Mouse (Mus musculus) hindbrain, embryonic 15.5 days (tissue): ENCODE measurements around the gene Lemd2. TPM values are rescaled to one million over a fixed set of nuclear protein-coding genes. Genes with fewer than 3 reads are reported as not detected.
"Not testable (repeated sequence)": the region's sequence is repeated elsewhere in the genome, so short reads cannot be mapped to it uniquely, and the experiment has no call there.

Experiments used
- ATAC-seq: fragments of 200-750 bp; cut with Nextera tagmentation; 2 replicates; pipeline ENCODE4 v1.8.0; 2017; ENCODE audit warnings: low read depth, moderate number of reproducible peaks, moderate TSS enrichment; ENCODE audit not compliant: low FRiP score
- H3K27ac ChIP-seq: fragments of 300-500 bp; sonication (generic); replicated peaks from 2 replicates; pipeline ENCODE4 v1.5.1; 2015; ENCODE audit warnings: mild to moderate bottlenecking, inconsistent platforms
- H3K27me3 ChIP-seq: fragments of 300-500 bp; sonication (generic); 2 replicates; pipeline ENCODE4 v1.6.1; 2015; ENCODE audit warnings: control low read depth, inconsistent platforms
- H3K36me3 ChIP-seq: fragments of 300-500 bp; sonication (generic); 2 replicates; pipeline ENCODE4 v1.6.1; 2015; ENCODE audit warnings: control low read depth, inconsistent platforms
- H3K4me1 ChIP-seq: fragments of 300-500 bp; sonication (generic); replicated peaks from 2 replicates; pipeline ENCODE4 v1.6.1; 2015; ENCODE audit warnings: control low read depth, inconsistent platforms
- H3K4me2 ChIP-seq: fragments of 300-500 bp; sonication (generic); 2 replicates; pipeline ENCODE4 v1.6.1; 2015; ENCODE audit warnings: moderate library complexity, mild to moderate bottlenecking, inconsistent platforms
- H3K4me3 ChIP-seq: fragments of 300-500 bp; sonication (generic); 2 replicates; pipeline ENCODE4 v1.5.1; 2015; ENCODE audit warnings: mild to moderate bottlenecking, inconsistent platforms
- H3K9ac ChIP-seq: fragments of 300-500 bp; sonication (generic); 2 replicates; pipeline ENCODE4 v1.6.1; 2015; ENCODE audit warnings: inconsistent platforms
- H3K9me3 ChIP-seq: fragments of 300-500 bp; sonication (generic); 2 replicates; pipeline ENCODE4 v1.6.1; 2016; ENCODE audit warnings: control low read depth, inconsistent platforms
- WGBS: fragments of 180-500 bp; shearing (Covaris S2); methylation state at CpG from one replicate; pipeline ENCODE4 v1.1.7; 2015; 5-methylcytosine and 5-hydroxymethylcytosine counted together
- polyA plus RNA-seq: library from polyadenylated mRNA; unstranded; fragments of >200 nt; fragmentation: Nextera tagmentation; extraction: Ambion mirVana; gene quantifications from 2 replicates; pipeline ENCODE4 v1.2.1, GENCODE M21; 2015

The Lemd2 gene
- polyA plus RNA-seq, 1 experiment from 2014 or later: 23.7 TPM

GRCm38 (mm10) chr17:27238637-27239036 is 34.4 kb upstream of the Lemd2 start:
- no peak overlapping the region for H3K4me2 ChIP-seq
- no peaks in the 10 kb centered on the region for H3K9me3 ChIP-seq
- H3K27me3 ChIP-seq: no peaks in the 10 kb centered on the region
- ATAC-seq: no peak
- no peaks in the 10 kb centered on the region for H3K36me3 ChIP-seq
- peaks cover 37% of the 10 kb centered on the region for H3K4me1 ChIP-seq
- H3K9ac ChIP-seq: no peak overlapping the region
- 21% methylated on average over 8 of the region's 8 CpGs for WGBS
- H3K4me3 ChIP-seq: no peak overlapping the region
- no peak overlapping the region for H3K27ac ChIP-seq

DNA sequence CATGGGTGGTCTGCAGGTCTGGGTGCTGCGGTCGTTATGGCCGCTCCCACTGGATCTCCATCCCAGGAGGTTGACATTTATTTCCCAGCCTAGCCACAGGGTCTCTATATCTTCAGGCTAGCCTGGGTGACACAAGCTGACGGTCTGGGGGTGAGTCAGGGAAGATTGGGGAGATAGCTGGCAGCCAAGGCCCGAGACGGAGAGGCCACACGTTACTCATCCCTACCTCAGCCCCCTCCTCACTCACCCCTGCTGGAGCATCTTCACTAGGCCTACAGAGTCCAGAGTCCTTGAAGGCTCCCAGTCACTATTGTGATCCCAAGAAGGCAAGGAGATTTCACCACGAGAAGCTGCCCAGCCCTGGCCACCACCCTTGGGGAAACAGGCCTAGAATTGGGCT is 33.5 kb upstream of the Lemd2 start:
- Histone ChIP-seq H3K4me2 (no peak overlapping the region), H3K9me3 (no peaks in the 10 kb centered on the region), H3K4me3 (no peak overlapping the region), H3K27ac (no peak overlapping the region), H3K4me1 (peaks cover 33% of the 10 kb centered on the region), H3K36me3 (no peaks in the 10 kb centered on the region), H3K9ac (no peak overlapping the region), H3K27me3 (no peaks in the 10 kb centered on the region)
- no peak for ATAC-seq
- WGBS: 84% methylated on average over 8 of the region's 8 CpGs

DNA sequence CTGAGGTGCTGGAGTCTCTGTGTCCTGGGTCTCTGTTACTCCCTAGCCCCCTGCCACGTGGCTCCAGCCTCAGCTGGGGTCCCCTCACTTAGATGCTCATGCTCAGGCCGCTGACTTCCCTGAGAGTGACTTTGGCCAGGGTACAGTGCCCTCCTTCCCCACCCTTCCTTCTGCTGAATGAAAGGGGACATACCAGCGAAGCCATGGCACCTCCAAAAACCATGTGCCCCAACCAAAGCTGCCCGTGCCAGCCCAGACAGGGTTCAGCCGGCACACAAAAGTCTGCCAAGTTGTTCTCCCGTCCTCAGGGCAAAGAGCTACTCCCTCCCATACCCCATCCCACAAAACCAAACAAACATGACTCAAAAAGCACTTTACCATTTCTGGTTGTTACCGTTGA is 29.0 kb upstream of the Lemd2 start:
- peaks cover 20% of the 10 kb centered on the region for H3K4me1 ChIP-seq

GRCm38 (mm10) chr17:27232176-27232575 is 27.9 kb upstream of the Lemd2 start:
- no peak overlapping the region for H3K9ac ChIP-seq
- no peak for ATAC-seq
- H3K27me3 ChIP-seq: no peaks in the 10 kb centered on the region
- peaks cover 31% of the 10 kb centered on the region for H3K4me1 ChIP-seq
- H3K4me3 ChIP-seq: no peak overlapping the region
- no peak overlapping the region for H3K27ac ChIP-seq
- no peak overlapping the region for H3K4me2 ChIP-seq
- 86% methylated on average over 3 of the region's 3 CpGs for WGBS
- H3K9me3 ChIP-seq: no peaks in the 10 kb centered on the region
- H3K36me3 ChIP-seq: no peaks in the 10 kb centered on the region

More for the DNA sequence above, 29.0 kb upstream of the Lemd2 start:
- Histone ChIP-seq H3K9me3 (no peaks in the 10 kb centered on the region), H3K9ac (no peak overlapping the region), H3K4me2 (no peak overlapping the region), H3K27me3 (no peaks in the 10 kb centered on the region), H3K27ac (no peak overlapping the region), H3K4me3 (no peak overlapping the region), H3K36me3 (no peaks in the 10 kb centered on the region)
- ATAC-seq: no peak
- WGBS: 80% methylated on average over 7 of the region's 7 CpGs

GRCm38 (mm10) chr17:27231586-27231985 is 27.3 kb upstream of the Lemd2 start:
- H3K36me3 ChIP-seq, H3K9me3 ChIP-seq, ATAC-seq, H3K27me3 ChIP-seq, H3K9ac ChIP-seq, H3K27ac ChIP-seq, H3K4me2 ChIP-seq, H3K4me3 ChIP-seq: not testable (repeated sequence)
- H3K4me1 ChIP-seq: peaks cover 36% of the 10 kb centered on the region
- WGBS: 90% methylated on average over 4 of the region's 4 CpGs

- Histone ChIP-seq H3K4me3 (no peak overlapping the region), H3K9ac (no peak overlapping the region), H3K4me1 (peaks cover 41% of the 10 kb centered on the region), H3K27me3 (no peaks in the 10 kb centered on the region), H3K36me3 (no peaks in the 10 kb centered on the region), H3K27ac (no peak overlapping the region), H3K9me3 (no peaks in the 10 kb centered on the region), H3K4me2 (no peak overlapping the region)
- ATAC-seq: no peak
- WGBS: 69% methylated on average over 6 of the region's 6 CpGs
Observed at GRCm38 (mm10) chr17:27231146-27231503, 26.9 kb upstream of the Lemd2 start.

DNA sequence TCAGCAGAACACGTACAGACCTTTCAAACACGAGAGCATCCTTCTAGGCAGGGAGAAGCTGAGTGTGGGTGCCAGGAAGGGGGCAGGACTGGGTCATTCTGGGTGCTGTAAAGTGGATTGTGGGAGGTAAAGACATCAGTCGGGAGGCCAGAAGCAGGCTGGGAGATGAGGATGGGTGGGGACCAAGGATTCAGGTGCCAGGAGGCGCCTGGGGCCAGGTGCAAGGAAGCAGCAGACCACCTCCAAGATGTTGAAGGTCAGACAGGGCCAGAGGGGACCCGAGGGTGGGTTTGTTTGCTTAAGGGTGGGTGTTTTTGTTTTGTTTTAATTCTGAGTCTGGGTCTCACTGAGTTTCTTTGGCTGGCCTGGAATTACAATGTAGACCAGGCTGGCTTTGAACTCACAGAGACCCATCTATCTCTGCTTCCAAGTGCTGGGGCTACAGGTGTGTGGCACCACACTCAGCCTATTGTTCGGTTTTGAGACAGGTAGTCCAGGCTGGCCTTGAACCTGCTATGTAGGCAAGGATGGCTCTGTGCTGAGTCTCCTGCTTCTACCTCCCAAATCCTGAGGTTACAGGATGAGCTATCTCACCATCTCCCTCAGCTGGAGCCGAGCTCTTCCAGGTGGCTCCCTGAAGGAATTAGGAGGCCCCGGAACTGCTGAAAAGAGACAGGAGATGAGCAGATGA is 26.3 kb upstream of the Lemd2 start:
- no peak overlapping the region for H3K4me3 ChIP-seq
- peaks cover 46% of the 10 kb centered on the region for H3K4me1 ChIP-seq
- no peak overlapping the region for H3K4me2 ChIP-seq
- no peaks in the 10 kb centered on the region for H3K36me3 ChIP-seq
- H3K27me3 ChIP-seq: no peaks in the 10 kb centered on the region
- no peak overlapping the region for H3K9ac ChIP-seq
- no peak for ATAC-seq
- WGBS: 55% methylated on average over 8 of the region's 8 CpGs
- H3K9me3 ChIP-seq: no peaks in the 10 kb centered on the region
- no peak overlapping the region for H3K27ac ChIP-seq

- Histone ChIP-seq H3K27ac (no peak overlapping the region), H3K4me2 (no peak overlapping the region), H3K27me3 (no peaks in the 10 kb centered on the region), H3K9ac (no peak overlapping the region), H3K4me3 (no peak overlapping the region), H3K4me1 (peaks cover 52% of the 10 kb centered on the region), H3K36me3 (no peaks in the 10 kb centered on the region), H3K9me3 (no peaks in the 10 kb centered on the region)
- ATAC-seq: no peak
- WGBS: 15% methylated on average over 14 of the region's 14 CpGs
Observed at GRCm38 (mm10) chr17:27229710-27230454, 25.6 kb upstream of the Lemd2 start.

GRCm38 (mm10) chr17:27228216-27228915 is 24.1 kb upstream of the Lemd2 start:
- Histone ChIP-seq H3K27ac (no peak overlapping the region; the same call in 1 of the 2 replicates), H3K4me1 (peaks cover 52% of the 10 kb centered on the region), H3K36me3 (no peaks in the 10 kb centered on the region), H3K9me3 (no peaks in the 10 kb centered on the region), H3K4me3 (no peak overlapping the region), H3K27me3 (no peaks in the 10 kb centered on the region), H3K4me2 (no peak overlapping the region), H3K9ac (no peak overlapping the region)
- WGBS: 10% methylated on average over 11 of the region's 11 CpGs
- ATAC-seq: no peak

DNA sequence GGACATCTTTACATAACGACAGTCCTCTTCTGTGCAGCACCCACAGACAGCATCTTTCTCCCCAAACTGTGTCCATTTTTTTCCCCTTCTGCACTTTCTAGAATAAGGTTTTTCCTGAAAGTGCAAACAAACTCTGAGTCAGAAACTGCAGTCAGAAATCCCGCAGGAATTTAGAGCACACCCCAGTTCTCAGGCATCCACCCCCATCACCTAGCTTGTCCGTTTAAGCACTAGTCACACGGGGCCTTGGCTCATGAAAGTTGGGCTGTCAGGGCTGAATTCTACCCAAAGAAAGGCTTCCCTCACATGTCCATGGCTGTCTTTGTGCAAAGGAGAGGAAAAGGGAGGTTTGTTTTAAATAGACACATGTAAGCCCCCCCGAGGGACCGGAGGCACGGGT is 23.0 kb upstream of the Lemd2 start:
- no peaks in the 10 kb centered on the region for H3K27me3 ChIP-seq
- no peaks in the 10 kb centered on the region for H3K36me3 ChIP-seq
- ATAC-seq: no peak
- H3K4me1 ChIP-seq: peaks cover 52% of the 10 kb centered on the region
- H3K27ac ChIP-seq: no peak overlapping the region; the same call in 1 of the 2 replicates
- no peak overlapping the region for H3K4me3 ChIP-seq
- no peak overlapping the region for H3K9ac ChIP-seq
- H3K9me3 ChIP-seq: no peaks in the 10 kb centered on the region
- WGBS: 55% methylated on average over 7 of the region's 7 CpGs
- no peak overlapping the region for H3K4me2 ChIP-seq

- H3K4me2 ChIP-seq: no peak overlapping the region
- WGBS: 33% methylated on average over 3 of the region's 3 CpGs
- no peak for ATAC-seq
- no peak overlapping the region for H3K27ac ChIP-seq
- H3K9ac ChIP-seq: no peak overlapping the region
- H3K4me3 ChIP-seq: no peak overlapping the region
- H3K4me1 ChIP-seq: peaks cover 52% of the 10 kb centered on the region
- no peaks in the 10 kb centered on the region for H3K36me3 ChIP-seq
- no peaks in the 10 kb centered on the region for H3K27me3 ChIP-seq
- no peaks in the 10 kb centered on the region for H3K9me3 ChIP-seq
Observed at GRCm38 (mm10) chr17:27226701-27227100, 22.4 kb upstream of the Lemd2 start.

DNA sequence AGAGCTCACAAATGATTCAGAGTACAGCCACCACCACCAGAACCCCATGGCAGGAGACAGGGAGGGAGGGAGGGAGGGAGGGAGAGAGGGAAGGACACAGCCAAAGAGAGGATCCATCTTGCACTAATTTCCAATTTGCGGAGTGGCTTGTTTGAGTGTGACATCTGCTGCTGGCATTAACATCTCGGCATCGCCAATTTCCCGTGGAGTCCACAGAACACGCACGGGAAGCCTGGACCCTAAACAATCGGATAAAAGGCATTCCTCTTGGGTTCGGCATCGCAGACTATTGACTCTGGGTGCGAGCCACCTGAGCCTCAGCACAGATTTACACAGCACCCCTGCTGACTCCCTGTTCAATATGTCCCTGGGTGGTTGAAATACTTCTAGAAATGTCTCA is 21.5 kb upstream of the Lemd2 start:
- Histone ChIP-seq H3K27me3 (no peaks in the 10 kb centered on the region), H3K36me3 (no peaks in the 10 kb centered on the region), H3K9ac (no peak overlapping the region), H3K9me3 (no peaks in the 10 kb centered on the region), H3K4me1 (peaks cover 52% of the 10 kb centered on the region), H3K4me3 (no peak overlapping the region), H3K27ac (no peak overlapping the region), H3K4me2 (no peak overlapping the region)
- WGBS: 34% methylated on average over 10 of the region's 10 CpGs
- ATAC-seq: no peak
